Mouse (Mus musculus) forebrain, embryonic 13.5 days (tissue): Measurements from ENCODE around the gene Ep400. TPM values are rescaled to one million over a fixed set of nuclear protein-coding genes. Genes with fewer than 3 reads are reported as not detected.

Source experiments
- ATAC-seq: fragments of 200-750 bp; cut with Nextera tagmentation; 2 replicates; pipeline ENCODE4 v1.8.0; 2017
- H3K27ac ChIP-seq: fragments of 300-500 bp; sonication (generic); 2 replicates; pipeline ENCODE4 v1.5.1; 2015; ENCODE audit warnings: inconsistent platforms, mild to moderate bottlenecking, moderate library complexity
- H3K27me3 ChIP-seq: fragments of 300-500 bp; sonication (generic); 2 replicates; pipeline ENCODE4 v1.6.1; 2015; ENCODE audit warnings: mild to moderate bottlenecking, inconsistent platforms
- H3K36me3 ChIP-seq: fragments of 300-500 bp; sonication (generic); 2 replicates; pipeline ENCODE4 v1.6.1; 2015; ENCODE audit warnings: mild to moderate bottlenecking, inconsistent platforms; ENCODE audit not compliant: poor library complexity, severe bottlenecking
- H3K4me1 ChIP-seq: fragments of 300-500 bp; sonication (generic); 2 replicates; pipeline ENCODE4 v1.6.1; 2015; ENCODE audit warnings: inconsistent platforms
- H3K4me2 ChIP-seq: fragments of 300-500 bp; sonication (generic); 2 replicates; pipeline ENCODE4 v1.6.1; 2015; ENCODE audit warnings: inconsistent platforms, mild to moderate bottlenecking, moderate library complexity
- H3K4me3 ChIP-seq: fragments of 300-500 bp; sonication (generic); 2 replicates; pipeline ENCODE4 v1.5.1; 2015; ENCODE audit warnings: mild to moderate bottlenecking, inconsistent platforms
- H3K9ac ChIP-seq: fragments of 300-500 bp; sonication (generic); 2 replicates; pipeline ENCODE4 v1.6.1; 2015; ENCODE audit warnings: mild to moderate bottlenecking, inconsistent platforms
- H3K9me3 ChIP-seq: fragments of 300-500 bp; sonication (generic); replicated peaks from 2 replicates; pipeline ENCODE4 v1.6.1; 2016; ENCODE audit warnings: inconsistent platforms
- WGBS: fragments of 180-500 bp; shearing (Covaris S2); methylation state at CpG from one replicate; pipeline ENCODE4 v1.1.7; 2015; 5-methylcytosine and 5-hydroxymethylcytosine counted together
- polyA plus RNA-seq: library from polyadenylated mRNA; unstranded; fragments of >200 nt; fragmentation: Nextera tagmentation; extraction: Ambion mirVana; gene quantifications from 2 replicates; pipeline ENCODE4 v1.2.1, GENCODE M21; 2015

Gene Ep400
- polyA plus RNA-seq, result 50.1 and 62.3 TPM in 2 replicates

DNA sequence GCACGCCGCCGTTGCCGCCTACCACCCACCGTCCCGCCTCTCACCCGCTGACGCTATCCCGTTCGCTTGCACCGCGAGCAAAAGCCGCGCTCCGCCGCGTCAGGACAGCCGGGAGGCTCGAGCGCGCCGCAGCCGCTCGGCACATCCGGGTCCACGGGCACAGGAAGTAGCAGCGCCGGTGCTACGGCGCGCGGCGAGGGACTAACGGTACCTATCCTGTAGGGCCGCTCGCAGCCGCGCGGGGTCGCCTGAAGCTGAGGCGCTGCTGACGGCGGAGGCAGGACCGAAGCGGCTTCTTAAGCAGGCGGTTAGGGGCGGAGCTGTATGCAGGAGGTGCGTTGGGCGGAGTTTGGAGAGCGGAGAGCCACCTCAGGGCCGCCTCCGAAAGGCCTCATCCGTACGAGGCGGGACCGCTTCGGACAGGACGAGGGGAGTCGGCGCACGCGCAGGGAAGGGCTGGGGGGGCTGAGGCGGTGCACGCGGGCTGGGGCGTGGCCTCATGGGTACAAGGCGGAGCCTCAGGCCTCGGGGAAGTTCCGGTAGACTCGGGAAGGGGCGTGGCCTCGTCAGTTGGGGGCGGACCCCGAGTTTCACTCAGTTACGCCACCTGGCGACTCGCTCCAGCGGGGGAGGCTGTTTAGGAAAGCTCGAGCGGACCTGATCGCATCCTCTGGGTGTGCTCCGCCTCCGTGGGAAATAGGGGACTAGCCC lies at the start of gene Ep400:
Gene Ep400 (minus strand): TSS at position 270 of the 711 bp plus-strand sequence.
- H3K27me3 ChIP-seq, result no peaks in the 10 kb centered on the region
- WGBS, result under 1% methylated on average over 83 of the region's 83 CpGs
- ATAC-seq, result peak; percentile 97
- peak within 1 kb of the TSS; percentile 89 for H3K9ac ChIP-seq
- H3K36me3 ChIP-seq, result peaks cover 25% of the 10 kb centered on the region
- peak within 1 kb of the TSS; percentile 93 for H3K4me3 ChIP-seq
- no peaks in the 10 kb centered on the region for H3K9me3 ChIP-seq
- H3K4me2 ChIP-seq, result peak within 1 kb of the TSS; percentile 70
- peaks cover 23% of the 10 kb centered on the region for H3K4me1 ChIP-seq
- H3K27ac ChIP-seq, result peak within 1 kb of the TSS; percentile 95

- WGBS, result under 1% methylated on average over 65 of the region's 80 CpGs
- peak; percentile 96 for ATAC-seq
Observed at GRCm38 (mm10) chr5:110809667-110810325, 39.3 kb upstream of the Ep400 start, which contains the start of gene Ulk1. Gene Ulk1, minus strand, starts transcription at chr5:110810097.

DNA sequence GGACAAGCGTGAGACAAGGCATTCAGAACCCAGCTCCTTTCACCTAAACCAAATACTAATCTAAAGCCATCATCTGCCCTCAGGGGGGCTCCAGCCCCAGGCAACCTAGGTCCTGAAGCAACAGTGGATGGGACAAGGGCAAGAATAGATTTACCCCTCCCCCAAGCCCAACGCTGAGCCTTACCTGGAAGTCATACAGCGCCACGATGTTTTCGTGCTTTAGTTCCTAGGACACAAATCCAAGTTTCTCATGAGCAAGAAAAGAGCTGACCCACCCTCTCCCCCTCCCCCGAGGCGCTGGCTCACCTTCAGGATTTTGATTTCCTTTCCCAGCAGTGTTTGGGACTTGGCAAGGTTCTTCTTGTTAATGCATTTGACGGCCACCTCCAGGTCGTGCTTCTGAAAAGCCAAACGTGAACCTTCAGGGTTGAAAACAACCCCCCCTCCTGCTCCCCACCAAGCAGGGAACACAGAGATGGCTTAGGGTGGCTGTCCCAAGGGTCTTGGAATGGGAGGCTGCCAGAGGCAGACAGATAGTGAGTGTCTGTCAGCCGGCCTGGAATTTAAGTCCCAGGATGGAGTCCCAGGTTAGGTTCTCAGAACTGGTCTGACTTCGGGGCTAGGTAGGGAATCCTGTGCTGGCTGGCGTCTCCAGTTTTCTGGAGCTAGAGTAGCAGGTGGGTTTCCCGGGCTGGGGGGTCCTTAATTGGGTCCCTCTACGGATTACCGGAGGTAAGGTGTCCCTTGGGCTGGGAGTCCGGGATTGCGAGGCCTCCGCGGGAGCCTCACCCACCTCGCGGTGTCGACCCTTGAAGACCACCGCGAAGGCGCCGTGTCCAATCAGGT lies 38.5 kb upstream of the Ep400 start:
- H3K27ac ChIP-seq, result peak overlapping the region; percentile 91
- peak overlapping the region; percentile 98 for H3K9ac ChIP-seq
- H3K27me3 ChIP-seq, result no peaks in the 10 kb centered on the region
- no peak for ATAC-seq
- H3K4me3 ChIP-seq, result peak overlapping the region; percentile 94
- H3K4me1 ChIP-seq, result peaks cover 47% of the 10 kb centered on the region
- H3K4me2 ChIP-seq, result peak overlapping the region; percentile 99
- peaks cover 33% of the 10 kb centered on the region for H3K36me3 ChIP-seq
- no peaks in the 10 kb centered on the region for H3K9me3 ChIP-seq
- WGBS, result 1% methylated on average over 27 of the region's 27 CpGs

More at GRCm38 (mm10) chr5:110809667-110810325, 39.3 kb upstream of the Ep400 start, which contains the start of gene Ulk1:
- H3K27me3 ChIP-seq, result no peaks in the 10 kb centered on the region
- no peaks in the 10 kb centered on the region for H3K9me3 ChIP-seq
- H3K4me2 ChIP-seq, result peak within 1 kb of the TSS; percentile 99
- peak within 1 kb of the TSS; percentile 94 for H3K4me3 ChIP-seq
- H3K27ac ChIP-seq, result peak within 1 kb of the TSS; percentile 91
- peaks cover 43% of the 10 kb centered on the region for H3K4me1 ChIP-seq
- H3K36me3 ChIP-seq, result peaks cover 26% of the 10 kb centered on the region
- H3K9ac ChIP-seq, result peak within 1 kb of the TSS; percentile 98

DNA sequence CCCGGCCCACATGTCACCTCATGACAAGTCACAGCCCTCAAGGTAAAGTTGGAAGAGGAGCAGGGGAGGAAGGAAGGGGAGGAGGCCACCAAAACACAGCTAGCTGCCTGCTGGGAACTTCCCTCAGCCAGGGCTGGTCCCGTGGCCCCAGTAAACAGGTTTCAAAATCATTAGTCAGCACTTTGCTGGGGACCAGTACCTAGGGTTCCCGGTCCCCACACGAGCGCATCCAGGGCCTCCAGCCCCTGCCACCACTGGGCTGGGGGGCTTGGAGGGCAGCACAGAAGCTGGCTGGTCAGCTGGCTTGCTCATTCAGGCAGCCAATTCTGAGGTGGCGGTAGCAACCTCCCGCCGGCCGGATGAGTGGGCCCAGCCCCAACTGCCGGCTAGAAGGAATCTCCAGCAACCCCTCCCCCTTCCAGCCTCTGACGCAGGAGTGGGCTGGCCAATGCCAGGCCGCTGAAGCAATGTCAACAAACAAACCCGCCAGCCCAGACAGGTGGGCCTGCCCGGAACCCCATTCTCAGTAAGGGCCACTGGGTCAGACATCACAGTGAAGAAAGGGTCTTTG lies 37.6 kb upstream of the Ep400 start:
- peak overlapping the region; percentile 94 for H3K4me3 ChIP-seq
- H3K4me1 ChIP-seq, result peaks cover 47% of the 10 kb centered on the region
- peak overlapping the region; percentile 99 for H3K4me2 ChIP-seq
- WGBS, result 4% methylated on average over 14 of the region's 14 CpGs
- H3K36me3 ChIP-seq, result peaks cover 39% of the 10 kb centered on the region
- H3K9ac ChIP-seq, result peak overlapping the region; percentile 98
- no peaks in the 10 kb centered on the region for H3K27me3 ChIP-seq
- ATAC-seq, result peak; percentile 29; the same call in 1 of the 2 replicates
- peak overlapping the region; percentile 35; the same call in 1 of the 2 replicates for H3K27ac ChIP-seq
- no peaks in the 10 kb centered on the region for H3K9me3 ChIP-seq

- Histone ChIP-seq H3K9ac (peak overlapping the region; percentile 98), H3K4me3 (peak overlapping the region; percentile 94), H3K4me2 (peak overlapping the region; percentile 99), H3K27ac (no peak overlapping the region), H3K27me3 (no peaks in the 10 kb centered on the region), H3K4me1 (peaks cover 47% of the 10 kb centered on the region), H3K36me3 (peaks cover 46% of the 10 kb centered on the region), H3K9me3 (no peaks in the 10 kb centered on the region)
- no peak for ATAC-seq
- WGBS, result 84% methylated on average over 4 of the region's 4 CpGs
Observed at GRCm38 (mm10) chr5:110807453-110807852, 36.9 kb upstream of the Ep400 start.

- no peak for ATAC-seq
- H3K4me1 ChIP-seq, result peaks cover 47% of the 10 kb centered on the region
- no peak overlapping the region for H3K27ac ChIP-seq
- no peaks in the 10 kb centered on the region for H3K27me3 ChIP-seq
- H3K4me3 ChIP-seq, result peak overlapping the region; percentile 94; the same call in 1 of the 2 replicates
- H3K9ac ChIP-seq, result 0 out of 2 replicates have a peak overlapping the region, but pooled peaks have one; percentile 16
- H3K4me2 ChIP-seq, result peak overlapping the region; percentile 99; the same call in 1 of the 2 replicates
- peaks cover 53% of the 10 kb centered on the region for H3K36me3 ChIP-seq
- 91% methylated on average over 1 of the region's 1 CpGs for WGBS
- no peaks in the 10 kb centered on the region for H3K9me3 ChIP-seq
Observed at GRCm38 (mm10) chr5:110806676-110807075, 36.2 kb upstream of the Ep400 start.

- H3K4me1 ChIP-seq, result peaks cover 47% of the 10 kb centered on the region
- H3K36me3 ChIP-seq, result peaks cover 58% of the 10 kb centered on the region
- no peaks in the 10 kb centered on the region for H3K27me3 ChIP-seq
- H3K27ac ChIP-seq, result no peak overlapping the region
- H3K4me3 ChIP-seq, result no peak overlapping the region
- 91% methylated on average over 4 of the region's 4 CpGs for WGBS
- H3K4me2 ChIP-seq, result no peak overlapping the region
- H3K9ac ChIP-seq, result 0 out of 2 replicates have a peak overlapping the region, but pooled peaks have one; percentile 16
- H3K9me3 ChIP-seq, result no peaks in the 10 kb centered on the region
- ATAC-seq, result no peak
Observed at GRCm38 (mm10) chr5:110806154-110806553, 35.6 kb upstream of the Ep400 start.

GRCm38 (mm10) chr5:110804012-110804743 lies 33.7 kb upstream of the Ep400 start:
- no peak for ATAC-seq

GRCm38 (mm10) chr5:110802809-110803208 lies 32.3 kb upstream of the Ep400 start:
- H3K4me3 ChIP-seq, result no peak overlapping the region
- no peaks in the 10 kb centered on the region for H3K9me3 ChIP-seq
- no peak overlapping the region for H3K4me2 ChIP-seq
- ATAC-seq, result no peak
- peaks cover 92% of the 10 kb centered on the region for H3K36me3 ChIP-seq
- no peak overlapping the region for H3K9ac ChIP-seq
- H3K27me3 ChIP-seq, result no peaks in the 10 kb centered on the region
- H3K4me1 ChIP-seq, result peaks cover 33% of the 10 kb centered on the region
- H3K27ac ChIP-seq, result no peak overlapping the region

More at GRCm38 (mm10) chr5:110804012-110804743, 33.7 kb upstream of the Ep400 start:
- Histone ChIP-seq H3K9ac (no peak overlapping the region), H3K4me2 (no peak overlapping the region), H3K27me3 (no peaks in the 10 kb centered on the region), H3K9me3 (no peaks in the 10 kb centered on the region), H3K4me1 (peaks cover 47% of the 10 kb centered on the region), H3K36me3 (peaks cover 78% of the 10 kb centered on the region), H3K27ac (no peak overlapping the region), H3K4me3 (no peak overlapping the region)
- 93% methylated on average over 7 of the region's 7 CpGs for WGBS

DNA sequence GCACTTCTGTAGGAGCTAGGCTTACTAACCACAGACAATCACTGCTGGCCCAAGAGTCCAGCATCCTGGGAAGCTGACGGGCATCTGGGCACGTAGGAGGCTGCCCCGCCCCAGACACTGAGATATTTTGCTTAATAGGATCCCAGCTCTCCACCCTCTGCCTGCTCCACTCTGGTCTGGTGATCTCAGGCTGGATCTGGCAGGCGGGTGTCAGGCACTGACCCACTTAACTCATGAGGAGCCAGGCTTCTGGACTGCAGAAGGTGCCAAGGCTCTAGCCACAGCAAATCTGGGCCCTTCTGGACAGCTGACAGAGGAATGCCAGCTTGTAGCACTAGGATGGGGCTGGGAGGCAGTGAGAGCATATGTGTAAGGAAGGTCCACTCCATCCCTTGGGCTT lies 31.7 kb upstream of the Ep400 start:
- H3K9me3 ChIP-seq, result no peaks in the 10 kb centered on the region
- 86% methylated on average over 4 of the region's 4 CpGs for WGBS
- no peak overlapping the region for H3K4me2 ChIP-seq
- ATAC-seq, result no peak
- no peak overlapping the region for H3K9ac ChIP-seq
- peaks cover 27% of the 10 kb centered on the region for H3K4me1 ChIP-seq
- H3K4me3 ChIP-seq, result no peak overlapping the region
- H3K27ac ChIP-seq, result no peak overlapping the region
- H3K27me3 ChIP-seq, result no peaks in the 10 kb centered on the region
- H3K36me3 ChIP-seq, result peaks cover 94% of the 10 kb centered on the region
